Mouse (Mus musculus): ENCODE results near the gene Gm32742.

DNA sequence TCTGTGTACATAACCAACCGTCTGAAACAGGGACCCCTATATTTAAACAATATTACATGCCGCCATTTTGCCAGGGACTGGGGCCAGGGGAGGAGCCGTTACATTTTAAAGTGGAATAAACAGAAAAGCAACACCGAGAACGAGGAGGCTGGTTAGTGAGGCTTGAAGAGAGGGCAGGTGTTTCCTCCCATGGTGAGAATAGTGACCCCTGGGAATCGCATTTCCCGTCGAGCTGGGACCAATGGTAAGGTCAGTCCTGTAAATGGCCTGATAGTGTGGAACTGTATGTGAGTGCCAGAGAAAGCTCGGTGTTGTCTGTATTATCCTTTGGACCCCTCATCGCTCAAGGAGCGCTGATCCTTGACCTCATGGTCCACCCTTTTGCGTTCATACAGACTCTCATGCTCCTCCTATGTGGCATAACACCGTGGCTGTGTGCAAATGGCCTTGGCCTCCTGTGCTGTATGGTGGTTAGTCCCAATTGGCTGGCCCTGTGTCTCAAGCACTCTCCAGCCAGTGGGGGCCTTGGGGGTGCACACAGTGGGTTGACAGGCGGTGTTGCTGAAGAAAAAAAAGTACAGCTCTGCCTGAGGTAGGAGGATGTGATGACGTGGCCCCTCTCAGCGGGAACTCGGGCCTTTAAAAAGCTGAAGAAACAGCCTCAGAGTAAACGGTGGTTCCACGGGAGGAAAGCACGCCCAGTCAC is 47.9 kb upstream of the Gm32742 start, which contains the start of gene Pou2af1:
- TF ChIP-seq CTCF (conservative IDR thresholded peaks at IDR 0.05; ENCODE audit: insufficient read depth, insufficient read length, low read depth, low read length) (no peak), POLR2A (IDR thresholded peaks at IDR 0.05; ENCODE audit: low read depth, low read length) (no peak)

Data from kidney, adult 2 months (tissue).